Mouse (Mus musculus) MEL (cell line): Measurements from ENCODE around the gene Ap3d1. TPM values are rescaled to one million over a fixed set of nuclear protein-coding genes. Genes with fewer than 3 reads are reported as not detected.

Experiments used
- DNase-seq: peaks from one replicate; pipeline ENCODE4 v3.0.0; 2011; ENCODE audit warnings: low read depth, low spot score
- H3K27ac ChIP-seq: 2 replicates; pipeline ENCODE4 v1.5.1; 2012; ENCODE audit warnings: low read depth, mild to moderate bottlenecking, control low read depth, low read length, moderate library complexity; ENCODE audit not compliant: control insufficient read depth
- H3K27me3 ChIP-seq, 2 experiments: fragments of 150-350 bp in 1 of 2; sonication (generic) in 1 of 2; 2 replicates each; pipeline ENCODE4 v1.6.1; 2012; ENCODE audit warnings: low read length in 2 of 2, mild to moderate bottlenecking in 2 of 2, improper control_type of control experiment in 1 of 2, moderate library complexity in 1 of 2; ENCODE audit not compliant: insufficient read depth in 2 of 2, control insufficient read depth in 1 of 2
- H3K36me3 ChIP-seq, 2 experiments: 2 replicates each; pipeline ENCODE4 v1.6.1; 2012 to 2014; ENCODE audit warnings: low read length in 2 of 2, improper control_type of control experiment in 1 of 2, inconsistent platforms in 1 of 2, mild to moderate bottlenecking in 1 of 2; ENCODE audit not compliant: insufficient read depth in 2 of 2, control insufficient read depth in 1 of 2
- H3K4me1 ChIP-seq, 2 experiments: fragments of 150-350 bp in 1 of 2; sonication (generic) in 1 of 2; 2 replicates each; pipeline ENCODE4 v1.6.1; 2012; ENCODE audit warnings: low read length in 2 of 2, improper control_type of control experiment in 1 of 2, mild to moderate bottlenecking in 1 of 2; ENCODE audit not compliant: insufficient read depth in 2 of 2, control insufficient read depth in 1 of 2
- H3K4me3 ChIP-seq, 2 experiments: fragments of 150-350 bp in 1 of 2; sonication (generic) in 1 of 2; 2 replicates each; pipeline ENCODE4 v1.5.1; 2012; ENCODE audit warnings: low read depth in 2 of 2, low read length in 2 of 2, mild to moderate bottlenecking in 2 of 2, moderate library complexity in 2 of 2, control low read depth in 1 of 2, improper control_type of control experiment in 1 of 2; ENCODE audit not compliant: control insufficient read depth in 1 of 2, insufficient read depth in 1 of 2
- H3K79me2 ChIP-seq: 2 replicates; pipeline ENCODE4 v1.6.1; 2012; ENCODE audit warnings: mild to moderate bottlenecking, low read length, moderate library complexity; ENCODE audit not compliant: control insufficient read depth, poor library complexity, insufficient read depth
- H3K9ac ChIP-seq: 2 replicates; pipeline ENCODE4 v1.6.1; 2012; ENCODE audit warnings: low read depth, mild to moderate bottlenecking, control low read depth, low read length, moderate library complexity; ENCODE audit not compliant: control insufficient read depth, poor library complexity, severe bottlenecking
- H3K9me3 ChIP-seq: fragments of 150-350 bp; sonication (generic); replicated peaks from 2 replicates; pipeline ENCODE4 v1.6.1; 2012; ENCODE audit warnings: mild to moderate bottlenecking, low read length, improper control_type of control experiment, moderate library complexity; ENCODE audit not compliant: insufficient read depth
- BHLHE40 ChIP-seq: IDR thresholded peaks from 2 replicates; pipeline ENCODE4 v1.6.1; 2012; ENCODE audit warnings: low read depth, mild to moderate bottlenecking, inconsistent platforms, low read length, improper control_type of control experiment, borderline replicate concordance
- CHD1 ChIP-seq: IDR thresholded peaks from 2 replicates; pipeline ENCODE4 v1.6.1; 2012; ENCODE audit warnings: low read depth, mild to moderate bottlenecking, inconsistent platforms, low read length, improper control_type of control experiment
- CTCF ChIP-seq, 3 experiments: IDR thresholded peaks in 2 of 3; conservative IDR thresholded peaks in 1 of 3; 2 replicates each; pipeline ENCODE4 v1.5.1; 2011 to 2012; ENCODE audit warnings: low read length in 3 of 3, low read depth in 2 of 3, mild to moderate bottlenecking in 2 of 3, improper control_type of control experiment in 1 of 3, inconsistent platforms in 1 of 3, mixed read lengths in 1 of 3, moderate library complexity in 1 of 3; ENCODE audit not compliant: control insufficient read depth in 1 of 3, insufficient read depth in 1 of 3, poor library complexity in 1 of 3, severe bottlenecking in 1 of 3
- E2F4 ChIP-seq: IDR thresholded peaks from 2 replicates; pipeline ENCODE4 v1.6.1; 2011; ENCODE audit warnings: low read depth, low read length, improper control_type of control experiment, borderline replicate concordance
- ELF1 ChIP-seq: IDR thresholded peaks from 2 replicates; pipeline ENCODE4 v1.6.1; 2014; ENCODE audit warnings: low read depth, mild to moderate bottlenecking, inconsistent platforms, low read length, improper control_type of control experiment, moderate library complexity
- EP300 ChIP-seq, 2 experiments: IDR thresholded peaks; 2 replicates each; pipeline ENCODE4 v1.6.1; 2011; ENCODE audit warnings: improper control_type of control experiment in 2 of 2, low read length in 2 of 2, low read depth in 1 of 2, mild to moderate bottlenecking in 1 of 2
- GABPA ChIP-seq: IDR thresholded peaks from 2 replicates; pipeline ENCODE4 v1.6.1; 2012; ENCODE audit warnings: low read depth, mild to moderate bottlenecking, inconsistent platforms, low read length, improper control_type of control experiment, moderate library complexity
- HCFC1 ChIP-seq: IDR thresholded peaks from 2 replicates; pipeline ENCODE4 v1.6.1; 2012; ENCODE audit warnings: low read depth, mild to moderate bottlenecking, inconsistent platforms, low read length, improper control_type of control experiment, moderate library complexity
- JUND ChIP-seq: IDR thresholded peaks from 2 replicates; pipeline ENCODE4 v1.6.1; 2011; ENCODE audit warnings: low read depth, mild to moderate bottlenecking, improper control_type of control experiment, low read length
- KAT2A ChIP-seq: conservative IDR thresholded peaks from 2 replicates; pipeline ENCODE4 v1.6.1; 2012; ENCODE audit warnings: low read depth, low read length, improper control_type of control experiment, inconsistent platforms
- MAFK ChIP-seq: IDR thresholded peaks from 2 replicates; pipeline ENCODE4 v1.6.1; 2011; ENCODE audit warnings: low read depth, mild to moderate bottlenecking, low read length, improper control_type of control experiment, borderline replicate concordance
- MAX ChIP-seq: IDR thresholded peaks from 2 replicates; pipeline ENCODE4 v1.6.1; 2011; ENCODE audit warnings: low read length, improper control_type of control experiment
- MAZ ChIP-seq: IDR thresholded peaks from 2 replicates; pipeline ENCODE4 v1.6.1; 2012; ENCODE audit warnings: low read depth, mild to moderate bottlenecking, inconsistent platforms, low read length, improper control_type of control experiment
- MEF2A ChIP-seq: IDR thresholded peaks from 2 replicates; pipeline ENCODE4 v1.6.1; 2014; ENCODE audit warnings: low read depth, mild to moderate bottlenecking, inconsistent platforms, low read length, improper control_type of control experiment; ENCODE audit not compliant: poor library complexity, insufficient replicate concordance, severe bottlenecking; ENCODE audit errors: extremely low read depth
- MYC ChIP-seq: IDR thresholded peaks from 2 replicates; pipeline ENCODE4 v1.6.1; 2011; ENCODE audit warnings: low read depth, mild to moderate bottlenecking, low read length, improper control_type of control experiment, moderate library complexity
- NRF1 ChIP-seq: IDR thresholded peaks from 2 replicates; pipeline ENCODE4 v1.6.1; 2014; ENCODE audit warnings: low read depth, mild to moderate bottlenecking, inconsistent platforms, low read length, improper control_type of control experiment, moderate library complexity; ENCODE audit not compliant: poor library complexity, insufficient read depth, severe bottlenecking
- POLR2A ChIP-seq, 2 experiments: IDR thresholded peaks; 2 replicates each; pipeline ENCODE4 v1.6.1; 2011 to 2012; ENCODE audit warnings: low read length in 2 of 2, mild to moderate bottlenecking in 2 of 2, control low read depth in 1 of 2, improper control_type of control experiment in 1 of 2, low read depth in 1 of 2, moderate library complexity in 1 of 2; ENCODE audit not compliant: control insufficient read depth in 1 of 2, insufficient read depth in 1 of 2, poor library complexity in 1 of 2
- POLR2AphosphoS2 ChIP-seq: IDR thresholded peaks from 2 replicates; pipeline ENCODE4 v1.6.1; 2011; ENCODE audit warnings: low read length, improper control_type of control experiment
- POLR2AphosphoS5 ChIP-seq: IDR thresholded peaks from 2 replicates; pipeline ENCODE4 v1.6.1; 2012; ENCODE audit warnings: low read depth, borderline replicate concordance, mild to moderate bottlenecking, inconsistent platforms, low read length, moderate library complexity, mixed read lengths
- RAD21 ChIP-seq: IDR thresholded peaks from 2 replicates; pipeline ENCODE4 v1.6.1; 2011; ENCODE audit warnings: mild to moderate bottlenecking, low read depth, low read length, improper control_type of control experiment
- RCOR1 ChIP-seq: IDR thresholded peaks from 2 replicates; pipeline ENCODE4 v1.6.1; 2012; ENCODE audit warnings: low read depth, mild to moderate bottlenecking, inconsistent platforms, low read length, improper control_type of control experiment
- SIN3A ChIP-seq: IDR thresholded peaks from 2 replicates; pipeline ENCODE4 v1.6.1; 2012; ENCODE audit warnings: low read length, improper control_type of control experiment, inconsistent platforms
- TAL1 ChIP-seq: IDR thresholded peaks from 2 replicates; pipeline ENCODE4 v1.6.1; 2012; ENCODE audit warnings: mild to moderate bottlenecking, inconsistent platforms, low read length, moderate library complexity, mixed read lengths
- TBP ChIP-seq: IDR thresholded peaks from 2 replicates; pipeline ENCODE4 v1.8.0; 2011; ENCODE audit warnings: low read depth, low read length, improper control_type of control experiment
- TCF12 ChIP-seq: IDR thresholded peaks from 2 replicates; pipeline ENCODE4 v1.6.1; 2014; ENCODE audit warnings: low read depth, mild to moderate bottlenecking, inconsistent platforms, low read length, improper control_type of control experiment, moderate library complexity
- UBTF ChIP-seq: IDR thresholded peaks from 2 replicates; pipeline ENCODE4 v1.6.1; 2012; ENCODE audit warnings: low read depth, mild to moderate bottlenecking, inconsistent platforms, low read length, improper control_type of control experiment, moderate library complexity, borderline replicate concordance; ENCODE audit not compliant: insufficient read depth
- USF2 ChIP-seq, 2 experiments: IDR thresholded peaks; 2 replicates each; pipeline ENCODE4 v1.6.1; 2011 to 2012; ENCODE audit warnings: improper control_type of control experiment in 2 of 2, low read length in 2 of 2, borderline replicate concordance in 1 of 2, inconsistent platforms in 1 of 2, low read depth in 1 of 2, mild to moderate bottlenecking in 1 of 2; ENCODE audit not compliant: insufficient read depth in 1 of 2
- ZC3H11A ChIP-seq: IDR thresholded peaks from 2 replicates; pipeline ENCODE4 v1.6.1; 2012; ENCODE audit warnings: low read depth, mild to moderate bottlenecking, inconsistent platforms, low read length, improper control_type of control experiment
- ZKSCAN1 ChIP-seq: IDR thresholded peaks from 2 replicates; pipeline ENCODE4 v1.6.1; 2012; ENCODE audit warnings: low read depth, mild to moderate bottlenecking, inconsistent platforms, low read length, improper control_type of control experiment, moderate library complexity
- ZMIZ1 ChIP-seq: IDR thresholded peaks from 2 replicates; pipeline ENCODE4 v1.6.1; 2012; ENCODE audit warnings: low read depth, mild to moderate bottlenecking, inconsistent platforms, low read length, improper control_type of control experiment, moderate library complexity
- ZNF384 ChIP-seq: IDR thresholded peaks from 2 replicates; pipeline ENCODE4 v1.6.1; 2012; ENCODE audit warnings: low read depth, mild to moderate bottlenecking, inconsistent platforms, low read length, improper control_type of control experiment
- polyA plus RNA-seq, 2 experiments: library from polyadenylated mRNA; stranded (reverse) in 1 of 2; unstranded in 1 of 2; fragments of >175 nt in 1 of 2; fragments of >200 nt in 1 of 2; gene quantifications; 2 replicates each; pipeline versions ENCODE4 v1.2.1 to v1.2.4; 2012; ENCODE audit warnings: low replicate concordance in 2 of 2, low read depth in 1 of 2; ENCODE audit not compliant: insufficient read length in 2 of 2, insufficient read depth in 1 of 2, missing spikeins in 1 of 2
- total RNA-seq: library from RNA; depleted of rRNA; stranded (reverse); fragments of 300-350 nt; gene quantifications from 2 replicates; pipeline ENCODE4 v1.2.3, GENCODE M21; 2012

Ap3d1 gene
- total and polyA plus RNA-seq, 3 experiments = 32.7 to 260 (median 54.5) TPM

DNA sequence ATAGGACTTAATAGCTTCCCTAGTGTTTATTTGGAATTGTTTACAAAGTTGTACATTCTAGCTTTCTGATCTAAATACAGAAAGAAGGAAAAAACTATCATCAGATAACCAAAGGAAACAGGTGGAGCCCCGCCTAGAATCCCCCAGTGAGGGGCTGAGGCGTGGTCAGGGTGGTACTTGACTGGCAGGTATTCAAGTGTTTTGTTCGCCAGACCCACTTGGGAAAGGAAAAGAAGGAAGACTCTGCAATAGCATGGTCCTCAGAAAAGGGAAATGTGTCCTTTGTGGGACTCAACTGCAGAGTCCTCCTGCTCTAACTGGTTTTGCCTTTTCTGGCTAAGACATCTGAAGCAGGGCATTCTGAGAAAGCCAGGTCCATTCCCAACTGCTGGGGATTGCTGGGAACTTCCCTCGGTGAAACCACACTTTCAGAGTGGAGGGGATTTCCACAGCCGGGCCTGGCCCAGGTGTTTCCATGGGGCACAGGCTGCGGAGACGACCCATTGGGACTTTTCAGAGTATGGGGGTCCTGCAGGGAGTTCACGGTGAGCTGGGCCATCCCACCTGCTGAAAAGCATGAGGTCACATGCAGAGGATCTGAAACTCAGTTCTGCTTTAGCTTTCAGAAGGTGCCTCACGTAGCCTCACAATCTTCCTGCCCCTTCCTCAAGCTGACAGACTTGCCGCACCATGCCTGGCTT is 46.1 kb downstream of the Ap3d1 start (continued):
- TF ChIP-seq POLR2AphosphoS5 (no peak), CHD1 (0 out of 2 replicates have a peak, but pooled peaks have one; percentile 14), USF2 (IDR thresholded peaks at IDR 0.05; ENCODE audit: borderline replicate concordance in 1 of 2, insufficient read depth in 1 of 2, low read depth in 1 of 2, low read length in 2 of 2) (no peak), MAFK (no peak), RAD21 (no peak), NRF1 (no peak), EP300 (IDR thresholded peaks at IDR 0.05; ENCODE audit: low read depth in 1 of 2, low read length in 2 of 2) (no peak), BHLHE40 (no peak)
- TF ChIP-seq, all 39 proteins: peak for 5

DNA sequence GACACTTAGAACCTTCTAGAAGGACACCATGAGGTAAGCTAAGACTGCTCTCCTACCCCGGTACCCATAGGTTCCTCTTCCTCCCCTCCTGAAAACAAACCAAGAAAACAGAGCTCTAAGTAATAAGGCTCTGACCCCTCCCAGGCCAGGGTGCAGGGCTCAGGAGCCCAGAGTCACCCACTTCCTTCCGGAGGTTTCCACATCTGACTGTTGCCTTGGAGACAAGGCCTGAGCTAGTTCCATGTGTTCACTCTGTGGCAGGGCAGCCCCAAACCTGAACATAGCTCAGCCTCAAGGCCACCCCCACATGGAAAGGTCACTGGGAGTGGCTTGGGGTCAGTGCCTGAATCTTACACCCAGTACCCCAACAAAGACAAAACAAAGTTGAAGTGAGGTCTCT is 46.9 kb downstream of the Ap3d1 start:
- H3K27ac ChIP-seq = peak overlapping the region; percentile 94
- H3K9ac ChIP-seq = peak overlapping the region; percentile 63
- H3K27me3 ChIP-seq = no peaks in the 10 kb centered on the region
- peak; percentile 90 for DNase-seq
- H3K9me3 ChIP-seq = no peaks in the 10 kb centered on the region
- H3K79me2 ChIP-seq = no peaks in the 10 kb centered on the region; the same call in none of the 2 replicates
- peaks cover 0 to 52% of the 10 kb centered on the region in 2 experiments; a peak in 2 of 4 replicates for H3K36me3 ChIP-seq
- H3K4me3 ChIP-seq = no peak overlapping the region
- peaks cover 37 to 73% of the 10 kb centered on the region in 2 experiments for H3K4me1 ChIP-seq
- TF ChIP-seq TAL1 = no peak; the same call in 1 of the 2 replicates
- TF ChIP-seq RAD21 = no peak
- TF ChIP-seq SIN3A = peak; percentile 93
- no peak for TF ChIP-seq BHLHE40
- peak; percentile 74 for TF ChIP-seq RCOR1
- TF ChIP-seq TCF12 = peak; percentile 58
- no peak for TF ChIP-seq KAT2A
- TF ChIP-seq EP300 (IDR thresholded peaks at IDR 0.05; ENCODE audit: low read depth in 1 of 2, low read length in 2 of 2) = peak; percentile 49 to 73
- TF ChIP-seq ZKSCAN1 = no peak
- TF ChIP-seq ELF1 = peak; percentile 73
- TF ChIP-seq CTCF (IDR thresholded peaks at IDR 0.05 in 2 of 3, conservative IDR thresholded peaks at IDR 0.05 in 1 of 3; ENCODE audit: control insufficient read depth in 1 of 3, insufficient read depth in 1 of 3, low read depth in 2 of 3, low read length in 3 of 3, poor library complexity in 1 of 3, severe bottlenecking in 1 of 3) = no peak
- TF ChIP-seq ZNF384 = no peak
- TF ChIP-seq HCFC1 = peak; percentile 62
- peak; percentile 73; the same call in 1 of the 2 replicates for TF ChIP-seq MAZ
- TF ChIP-seq POLR2A (IDR thresholded peaks at IDR 0.05; ENCODE audit: control insufficient read depth in 1 of 2, insufficient read depth in 1 of 2, low read depth in 1 of 2, low read length in 2 of 2, poor library complexity in 1 of 2) = peak in 1 of 2 experiments; percentile 47; a peak in 1 of 4 replicates
- TF ChIP-seq UBTF = no peak
- no peak for TF ChIP-seq MEF2A
- no peak for TF ChIP-seq POLR2AphosphoS5
- no peak for TF ChIP-seq USF2 (IDR thresholded peaks at IDR 0.05; ENCODE audit: borderline replicate concordance in 1 of 2, insufficient read depth in 1 of 2, low read depth in 1 of 2, low read length in 2 of 2)
- no peak for TF ChIP-seq MAFK
- no peak for TF ChIP-seq JUND
- no peak for TF ChIP-seq ZMIZ1
- TF ChIP-seq TBP = peak; percentile 43; the same call in 1 of the 2 replicates
- no peak for TF ChIP-seq ZC3H11A
- TF ChIP-seq POLR2AphosphoS2 = 0 out of 2 replicates have a peak, but pooled peaks have one; percentile 23
- TF ChIP-seq MAX = peak; percentile 77
- no peak for TF ChIP-seq GABPA
- no peak for TF ChIP-seq E2F4
- peak; percentile 82 for TF ChIP-seq MYC
- TF ChIP-seq NRF1 = no peak
